Mouse (Mus musculus) cerebellum, adult (tissue): Measurements from ENCODE around the gene H2-Q6.
"Not testable (repeated sequence)": the region's sequence is repeated elsewhere in the genome, so short reads cannot be mapped to it uniquely, and the experiment has no call there.

Source experiments
- ATAC-seq: cut with Nextera tagmentation; 2 replicates; pipeline ENCODE4 v1.9.2; 2017; ENCODE audit warnings: mild to moderate bottlenecking, moderate library complexity, mixed read lengths; ENCODE audit not compliant: insufficient number of reproducible peaks, low FRiP score, low TSS enrichment

Gene H2-Q6

DNA sequence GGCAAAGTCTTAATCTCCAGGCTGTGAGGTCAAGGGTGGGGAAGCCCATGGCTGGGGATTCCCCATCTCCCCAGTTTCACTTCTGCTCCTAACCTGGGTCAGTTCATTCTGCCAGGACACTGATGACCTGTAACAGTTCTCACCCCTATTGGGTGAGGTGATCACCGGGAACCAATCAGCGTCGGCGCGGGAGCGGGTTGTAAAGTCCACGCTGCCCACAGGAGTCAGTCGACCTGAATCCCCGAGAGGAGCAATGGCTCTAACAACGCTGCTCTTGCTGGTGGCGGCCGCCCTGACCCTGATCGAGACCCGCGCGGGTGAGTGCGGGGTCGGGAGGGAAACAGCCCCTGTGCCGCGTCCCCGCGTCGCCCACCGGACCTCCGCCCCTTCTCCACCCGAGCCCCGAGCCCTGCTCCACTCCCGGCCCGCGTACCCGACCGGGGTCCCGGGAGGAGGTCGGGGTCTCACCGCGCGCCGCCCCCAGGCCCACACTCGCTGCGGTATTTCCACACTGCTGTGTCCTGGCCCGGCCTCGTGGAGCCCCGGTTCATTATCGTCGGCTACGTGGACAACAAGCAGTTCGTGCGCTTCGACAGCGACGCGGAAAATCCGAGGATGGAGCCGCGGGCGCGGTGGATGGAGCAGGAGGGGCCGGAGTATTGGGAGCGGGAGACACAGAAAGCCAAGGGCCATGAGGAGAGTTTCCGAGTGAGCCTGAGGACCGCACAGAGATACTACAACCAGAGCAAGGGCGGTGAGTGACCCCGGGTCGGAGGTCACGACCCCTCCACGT lies at the start of gene H2-Q6:
H2-Q6 (plus strand) TSS at position 227 of the 793 bp plus-strand sequence.
- peak; percentile 81 for ATAC-seq

DNA sequence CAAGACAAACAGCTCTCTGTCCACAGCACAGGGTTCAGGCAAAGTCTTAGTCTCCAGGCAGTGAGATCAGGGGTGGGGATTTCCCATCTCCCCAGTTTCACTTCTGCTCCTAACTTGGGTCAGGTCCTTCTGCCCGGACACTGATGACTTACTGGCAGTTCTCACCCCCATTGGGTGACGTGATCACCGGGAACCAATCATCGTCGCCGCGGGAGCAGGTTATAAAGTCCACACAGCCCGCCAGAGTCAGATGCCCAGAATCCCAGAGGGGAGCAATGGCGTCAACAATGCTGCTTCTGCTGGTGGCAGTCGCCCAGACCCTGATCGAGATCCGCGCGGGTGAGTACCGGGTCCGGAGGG lies 45.3 kb upstream of the H2-Q6 start, which contains the start of gene H2-Q4:
H2-Q4 (plus strand) TSS at position 249 of the 360 bp plus-strand sequence.
- ATAC-seq, result 0 out of 2 replicates have a peak, but pooled peaks have one; percentile 45

DNA sequence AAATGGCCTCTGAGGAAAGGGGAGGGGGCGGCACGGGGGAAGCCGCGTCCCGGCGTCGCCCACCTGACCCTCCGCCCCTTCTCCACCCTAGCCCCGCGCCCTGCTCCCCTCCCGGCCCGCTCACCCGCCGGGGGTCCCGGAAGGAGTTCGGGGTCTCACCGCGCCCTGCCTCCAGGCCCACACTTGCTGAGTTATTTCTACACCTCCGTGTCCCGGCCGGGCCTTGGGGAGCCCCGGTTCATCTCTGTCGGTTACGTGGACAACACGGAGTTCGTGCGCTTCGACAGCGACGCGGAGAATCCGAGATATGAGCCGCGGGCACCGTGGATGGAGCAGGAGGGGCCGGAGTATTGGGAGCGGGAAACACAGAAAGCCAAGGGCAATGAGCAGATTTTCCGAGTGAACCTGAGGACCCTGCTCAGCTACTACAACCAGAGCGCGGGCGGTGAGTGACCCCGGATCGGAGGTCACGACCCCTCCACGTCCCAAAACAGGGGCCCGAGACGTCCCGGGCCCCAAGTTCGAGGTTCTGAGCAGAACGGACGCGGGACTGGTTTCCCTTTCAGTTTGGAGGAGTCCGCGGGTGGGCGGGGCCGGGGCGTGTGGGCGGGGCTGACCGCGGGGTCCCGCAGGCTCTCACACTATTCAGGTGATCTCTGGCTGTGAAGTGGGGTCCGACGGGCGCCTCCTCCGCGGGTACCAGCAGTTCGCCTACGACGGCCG lies 44.8 kb upstream of the H2-Q6 start:
- no peak for ATAC-seq

GRCm38 (mm10) chr17:35389796-35390195 lies 34.9 kb upstream of the H2-Q6 start:
- not testable (repeated sequence) for ATAC-seq

DNA sequence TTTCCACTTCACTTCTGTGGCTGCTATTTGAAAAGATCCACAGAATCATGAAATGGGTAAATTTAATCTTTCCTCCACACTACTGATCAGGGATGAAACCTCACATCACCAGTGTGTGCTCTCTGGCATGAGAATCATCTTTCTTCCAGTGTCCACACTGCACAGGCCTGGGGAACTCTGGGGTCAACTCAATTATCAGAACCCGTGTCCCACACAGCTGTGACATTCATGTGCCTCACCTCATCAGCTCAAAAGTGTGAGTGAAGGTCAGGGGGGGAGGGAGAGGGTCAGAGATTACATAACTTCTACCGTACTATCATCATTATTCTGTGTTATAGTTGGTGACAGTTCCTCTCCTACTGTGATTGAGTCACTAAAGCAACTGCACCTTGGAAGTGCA lies 32.0 kb upstream of the H2-Q6 start:
- ATAC-seq, result not testable (repeated sequence)

DNA sequence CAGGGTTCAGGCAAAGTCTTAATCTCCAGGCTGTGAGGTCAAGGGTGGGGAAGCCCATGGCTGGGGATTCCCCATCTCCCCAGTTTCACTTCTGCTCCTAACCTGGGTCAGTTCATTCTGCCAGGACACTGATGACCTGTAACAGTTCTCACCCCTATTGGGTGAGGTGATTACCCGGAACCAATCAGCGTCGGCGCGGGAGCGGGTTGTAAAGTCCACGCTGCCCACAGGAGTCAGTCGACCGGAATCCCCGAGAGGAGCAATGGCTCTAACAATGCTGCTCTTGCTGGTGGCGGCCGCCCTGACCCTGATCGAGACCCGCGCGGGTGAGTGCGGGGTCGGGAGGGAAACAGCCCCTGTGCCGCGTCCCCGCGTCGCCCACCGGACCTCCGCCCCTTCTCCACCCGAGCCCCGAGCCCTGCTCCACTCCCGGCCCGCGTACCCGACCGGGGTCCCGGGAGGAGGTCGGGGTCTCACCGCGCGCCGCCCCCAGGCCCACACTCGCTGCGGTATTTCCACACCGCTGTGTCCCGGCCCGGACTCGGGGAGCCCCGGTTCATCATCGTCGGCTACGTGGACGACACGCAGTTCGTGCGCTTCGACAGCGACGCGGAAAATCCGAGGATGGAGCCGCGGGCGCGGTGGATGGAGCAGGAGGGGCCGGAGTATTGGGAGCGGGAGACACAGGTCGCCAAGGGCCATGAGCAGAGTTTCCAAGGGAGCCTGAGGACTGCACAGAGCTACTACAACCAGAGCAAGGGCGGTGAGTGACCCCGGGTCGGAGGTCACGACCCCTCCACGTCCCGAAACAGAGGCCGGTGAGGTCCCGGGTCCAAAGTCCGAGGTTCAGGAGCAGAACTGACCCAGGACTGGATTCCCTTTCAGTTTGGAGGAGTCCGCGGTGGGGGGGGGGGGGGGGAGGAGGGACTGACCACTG lies 30.5 kb upstream of the H2-Q6 start:
- ATAC-seq, result peak; percentile 56; the same call in 1 of the 2 replicates

DNA sequence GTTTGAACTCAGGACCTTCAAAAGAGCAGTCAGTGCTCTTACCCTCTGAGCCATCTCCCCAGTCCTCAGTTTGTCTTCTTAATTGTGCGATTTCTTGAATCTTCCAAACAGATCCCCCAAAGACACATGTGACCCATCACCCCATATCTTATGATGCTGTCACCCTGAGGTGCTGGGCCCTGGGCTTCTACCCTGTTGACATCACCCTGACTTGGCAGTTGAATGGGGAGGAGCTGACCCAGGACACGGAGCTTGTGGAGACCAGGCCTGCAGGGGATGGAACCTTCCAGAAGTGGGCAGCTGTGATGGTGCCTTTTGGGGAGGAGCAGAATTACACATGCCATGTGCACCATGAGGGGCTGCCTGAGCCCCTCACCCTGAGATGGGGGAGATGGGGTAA lies 27.7 kb upstream of the H2-Q6 start:
- not testable (repeated sequence) for ATAC-seq

GRCm38 (mm10) chr17:35413057-35413456 lies 11.6 kb upstream of the H2-Q6 start:
- ATAC-seq, result not testable (repeated sequence)

- ATAC-seq, result not testable (repeated sequence)
These were observed 9.1 kb upstream of the H2-Q6 start for GRCm38 (mm10) chr17:35415273-35416129.

DNA sequence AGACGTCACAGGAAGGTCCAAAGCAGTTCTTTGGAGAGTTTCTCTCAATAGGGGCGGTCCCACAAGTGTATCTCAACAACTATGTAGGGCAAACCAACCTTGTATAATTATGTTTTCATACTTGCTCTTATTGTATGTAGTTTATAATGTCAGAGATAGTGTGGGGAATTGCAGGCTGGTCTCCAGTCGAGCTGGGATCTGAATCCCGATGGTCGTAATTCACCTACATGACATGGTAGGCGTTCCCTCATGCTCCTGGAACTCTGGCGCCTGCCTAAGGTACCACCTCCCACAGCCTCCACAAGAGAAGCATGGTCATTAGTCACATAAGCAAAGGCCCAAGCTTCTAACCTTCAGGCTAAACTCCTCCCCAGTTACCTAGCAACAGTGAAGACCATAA lies 5.9 kb upstream of the H2-Q6 start:
- ATAC-seq, result no peak

DNA sequence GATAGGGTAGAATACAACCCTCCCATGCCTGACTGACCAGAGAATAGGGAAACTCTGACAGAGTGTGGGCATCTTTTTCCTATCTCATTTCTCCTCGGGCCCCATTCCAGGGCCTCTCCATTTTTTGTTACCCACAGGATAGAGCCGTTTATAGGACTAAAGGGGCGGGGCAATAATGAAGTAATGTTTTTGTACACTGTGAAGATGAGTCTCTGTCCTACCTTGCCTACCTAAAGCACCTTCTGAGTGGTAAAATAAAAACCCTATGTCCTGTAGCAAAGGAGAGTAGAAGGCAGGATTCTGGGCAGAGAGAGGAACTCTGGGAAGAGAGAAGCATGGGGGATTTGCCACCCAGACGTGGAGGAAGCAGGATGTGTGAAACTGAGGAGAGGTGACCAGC lies 5.1 kb upstream of the H2-Q6 start:
- not testable (repeated sequence) for ATAC-seq

GRCm38 (mm10) chr17:35420206-35420810 lies 4.3 kb upstream of the H2-Q6 start:
- ATAC-seq, result not testable (repeated sequence)

- ATAC-seq, result not testable (repeated sequence)
These were observed 3.3 kb upstream of the H2-Q6 start for GRCm38 (mm10) chr17:35421331-35421730.

- ATAC-seq, result not testable (repeated sequence)
These were observed 2.3 kb upstream of the H2-Q6 start for GRCm38 (mm10) chr17:35422360-35422759.

- not testable (repeated sequence) for ATAC-seq
These were observed 1.4 kb upstream of the H2-Q6 start for GRCm38 (mm10) chr17:35423131-35423810.

GRCm38 (mm10) chr17:35424106-35424505 lies 544 bp upstream of the H2-Q6 start:
- ATAC-seq, result not testable (repeated sequence)

GRCm38 (mm10) chr17:35425474-35425873 lies 824 bp downstream of the H2-Q6 start:
- ATAC-seq, result not testable (repeated sequence)

GRCm38 (mm10) chr17:35428883-35429282 lies 4.2 kb downstream of the H2-Q6 start:
- ATAC-seq, result not testable (repeated sequence)
